Mouse (Mus musculus) hindbrain, embryonic 16.5 days (tissue): ENCODE data around the gene Gng7. TPM values are rescaled to one million over a fixed set of nuclear protein-coding genes. Genes with fewer than 3 reads are reported as not detected.

Experiments used
- ATAC-seq: fragments of 200-750 bp; cut with Nextera tagmentation; 2 replicates; pipeline ENCODE4 v1.8.0; 2017; ENCODE audit warnings: moderate TSS enrichment, moderate library complexity
- H3K27ac ChIP-seq: fragments of 300-500 bp; sonication (generic); 2 replicates; pipeline ENCODE4 v1.5.1; 2014; ENCODE audit warnings: low read depth, mild to moderate bottlenecking, control low read depth, low read length, moderate library complexity
- H3K27me3 ChIP-seq: fragments of 300-500 bp; sonication (generic); replicated peaks from 2 replicates; pipeline ENCODE4 v1.6.1; 2014; ENCODE audit warnings: low read length; ENCODE audit not compliant: control insufficient read depth, insufficient read depth
- H3K36me3 ChIP-seq: fragments of 300-500 bp; sonication (generic); 2 replicates; pipeline ENCODE4 v1.6.1; 2014; ENCODE audit warnings: mild to moderate bottlenecking, low read length, moderate library complexity, mixed read lengths; ENCODE audit not compliant: control insufficient read depth, insufficient read depth
- H3K4me1 ChIP-seq: fragments of 300-500 bp; sonication (generic); 2 replicates; pipeline ENCODE4 v1.6.1; 2014; ENCODE audit warnings: low read depth, low read length; ENCODE audit not compliant: control insufficient read depth, insufficient read depth
- H3K4me2 ChIP-seq: fragments of 300-500 bp; sonication (generic); 2 replicates; pipeline ENCODE4 v1.6.1; 2014; ENCODE audit warnings: mild to moderate bottlenecking, low read length, control low read depth, moderate library complexity
- H3K4me3 ChIP-seq: fragments of 300-500 bp; sonication (generic); 2 replicates; pipeline ENCODE4 v1.5.1; 2014; ENCODE audit warnings: mild to moderate bottlenecking, low read length, control low read depth, moderate library complexity
- H3K9ac ChIP-seq: fragments of 300-500 bp; sonication (generic); 2 replicates; pipeline ENCODE4 v1.6.1; 2014; ENCODE audit warnings: low read depth, mild to moderate bottlenecking, control low read depth, low read length, moderate library complexity
- H3K9me3 ChIP-seq: fragments of 300-500 bp; sonication (generic); 2 replicates; pipeline ENCODE4 v1.6.1; 2014; ENCODE audit warnings: mild to moderate bottlenecking, low read length, moderate library complexity; ENCODE audit not compliant: control insufficient read depth
- WGBS: fragments of 180-500 bp; shearing (Covaris S2); extraction: QIAGEN DNeasy Blood & Tissue Kit; methylation state at CpG from one replicate; pipeline ENCODE4 v1.1.7; 2014; 5-methylcytosine and 5-hydroxymethylcytosine counted together
- polyA plus RNA-seq: library from polyadenylated mRNA; unstranded; fragments of >200 nt; fragmentation: Nextera tagmentation; extraction: Ambion mirVana; gene quantifications from 2 replicates; pipeline ENCODE4 v1.2.1, GENCODE M21; 2015

The Gng7 gene
- polyA plus RNA-seq, 1 experiment from 2014 or later: 25.4 TPM

DNA sequence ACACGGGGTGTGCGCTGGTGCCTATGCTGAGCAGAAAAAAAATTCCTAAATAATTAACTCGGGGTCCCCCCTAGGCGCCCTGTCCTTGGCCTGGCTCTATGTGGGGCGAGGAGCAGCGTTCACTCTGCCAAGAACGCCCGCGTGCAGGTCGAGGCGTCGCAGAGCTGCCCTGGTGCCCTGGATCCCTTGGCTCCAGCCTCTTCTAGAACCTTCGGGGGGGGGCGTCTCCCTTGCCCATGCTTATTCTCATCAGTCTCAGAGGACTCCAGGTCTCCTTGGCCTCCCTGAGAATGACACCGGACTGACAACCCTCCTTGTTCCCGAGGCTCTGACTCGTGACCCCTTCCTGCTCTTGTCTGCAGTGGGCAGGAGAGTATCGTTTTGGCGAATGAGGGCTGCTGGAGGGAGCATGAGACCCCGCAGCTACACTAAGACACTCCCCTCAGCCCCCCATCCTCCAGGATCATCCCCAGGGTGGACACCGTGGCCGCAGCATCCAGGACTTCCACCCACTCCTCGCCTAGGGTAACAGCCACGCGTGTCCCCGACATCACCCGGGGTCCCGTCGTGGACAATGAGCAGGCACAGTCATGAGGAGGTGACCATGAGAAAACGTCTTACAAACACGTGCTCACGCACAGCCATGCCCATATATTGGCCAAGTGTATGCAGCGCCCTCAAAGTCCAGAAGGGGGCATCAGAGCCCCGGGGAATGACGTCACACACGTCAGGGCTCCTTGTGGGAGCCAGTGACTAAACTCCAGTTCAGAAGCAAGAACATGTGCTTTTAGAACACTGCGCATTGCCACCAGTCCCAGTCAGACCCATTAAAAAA lies 15.2 kb downstream of the Gng7 start:
- WGBS: 29% methylated on average over 37 of the region's 37 CpGs
- H3K36me3 ChIP-seq: no peaks in the 10 kb centered on the region
- no peak overlapping the region for H3K27ac ChIP-seq
- H3K9me3 ChIP-seq: no peaks in the 10 kb centered on the region
- H3K4me1 ChIP-seq: peaks cover 14% of the 10 kb centered on the region
- peak overlapping the region; percentile 43 for H3K4me2 ChIP-seq
- no peaks in the 10 kb centered on the region for H3K27me3 ChIP-seq
- peak overlapping the region; percentile 7; the same call in 1 of the 2 replicates for H3K4me3 ChIP-seq
- ATAC-seq: peak; percentile 66
- 0 out of 2 replicates have a peak overlapping the region, but pooled peaks have one; percentile 7 for H3K9ac ChIP-seq

DNA sequence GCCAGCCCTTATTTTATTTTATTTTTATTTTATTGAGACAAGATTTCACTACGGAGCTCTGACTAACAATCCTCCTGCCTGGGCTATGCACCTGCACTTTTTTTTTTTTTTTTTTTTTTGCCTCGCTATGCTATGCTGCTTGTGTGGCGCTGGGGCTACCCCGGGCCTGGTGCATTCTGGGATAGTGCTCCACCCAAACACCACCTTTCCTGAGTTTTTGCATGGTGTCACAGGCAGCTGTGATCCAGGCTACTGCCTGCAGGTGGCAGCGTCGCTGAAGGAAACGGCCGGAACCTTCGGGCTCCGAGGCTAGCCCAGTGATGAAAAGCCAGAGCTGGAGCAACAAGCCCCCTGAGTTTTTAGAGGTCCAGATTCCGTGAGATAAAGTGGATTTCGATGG lies 16.0 kb downstream of the Gng7 start:
- Histone ChIP-seq H3K4me2 (no peak overlapping the region), H3K27ac (no peak overlapping the region), H3K9ac (no peak overlapping the region), H3K4me1 (peaks cover 14% of the 10 kb centered on the region), H3K36me3 (no peaks in the 10 kb centered on the region), H3K27me3 (no peaks in the 10 kb centered on the region), H3K4me3 (no peak overlapping the region), H3K9me3 (no peaks in the 10 kb centered on the region)
- ATAC-seq: no peak
- WGBS: 15% methylated on average over 12 of the region's 12 CpGs

DNA sequence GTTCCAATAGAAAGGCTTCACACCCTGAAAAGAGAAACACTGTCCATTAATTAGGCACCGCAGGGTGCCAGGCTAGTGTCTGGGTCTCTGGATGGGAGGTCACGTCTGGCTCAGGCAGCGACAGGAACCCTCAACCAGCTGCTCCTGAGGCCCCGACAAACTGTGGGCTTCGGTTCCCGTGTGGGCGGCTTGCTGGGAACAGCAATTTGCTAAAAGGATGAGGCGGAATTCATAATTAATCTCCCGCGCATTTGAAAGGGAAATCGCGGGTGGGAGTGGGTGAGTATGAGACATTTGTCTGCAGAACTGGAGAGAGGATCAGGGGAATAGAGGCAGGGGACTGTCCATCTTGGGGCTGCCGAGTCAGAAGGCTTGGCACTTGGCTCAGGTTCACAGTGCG lies 16.7 kb downstream of the Gng7 start:
- Histone ChIP-seq H3K27me3 (no peaks in the 10 kb centered on the region), H3K9ac (no peak overlapping the region), H3K27ac (no peak overlapping the region), H3K36me3 (no peaks in the 10 kb centered on the region), H3K4me2 (no peak overlapping the region), H3K4me3 (no peak overlapping the region), H3K9me3 (no peaks in the 10 kb centered on the region), H3K4me1 (peaks cover 19% of the 10 kb centered on the region)
- ATAC-seq: no peak
- 28% methylated on average over 14 of the region's 14 CpGs for WGBS

DNA sequence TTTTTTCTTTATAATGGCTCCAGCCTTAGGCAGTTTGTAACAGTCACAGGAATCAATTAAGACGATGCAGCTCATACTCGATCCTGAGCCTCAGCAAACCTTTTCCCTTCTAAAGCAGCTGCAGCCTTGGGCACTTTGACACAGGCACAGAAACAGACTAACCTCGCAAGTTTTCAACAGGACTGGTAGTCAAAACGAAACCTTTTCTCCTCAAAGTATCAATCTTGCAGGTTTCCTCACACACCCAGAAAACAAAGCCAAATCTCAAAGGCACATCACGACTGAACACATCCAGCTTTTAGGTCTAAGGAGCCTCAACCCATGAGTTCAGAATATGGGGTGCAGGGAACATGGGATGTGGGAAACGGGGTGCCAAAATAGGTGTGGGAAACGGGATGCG lies 17.4 kb downstream of the Gng7 start:
- H3K9ac ChIP-seq: no peak overlapping the region
- no peaks in the 10 kb centered on the region for H3K36me3 ChIP-seq
- no peak overlapping the region for H3K27ac ChIP-seq
- no peaks in the 10 kb centered on the region for H3K9me3 ChIP-seq
- no peak overlapping the region for H3K4me2 ChIP-seq
- H3K27me3 ChIP-seq: no peaks in the 10 kb centered on the region
- H3K4me3 ChIP-seq: no peak overlapping the region
- 88% methylated on average over 8 of the region's 8 CpGs for WGBS
- no peak for ATAC-seq
- peaks cover 19% of the 10 kb centered on the region for H3K4me1 ChIP-seq

DNA sequence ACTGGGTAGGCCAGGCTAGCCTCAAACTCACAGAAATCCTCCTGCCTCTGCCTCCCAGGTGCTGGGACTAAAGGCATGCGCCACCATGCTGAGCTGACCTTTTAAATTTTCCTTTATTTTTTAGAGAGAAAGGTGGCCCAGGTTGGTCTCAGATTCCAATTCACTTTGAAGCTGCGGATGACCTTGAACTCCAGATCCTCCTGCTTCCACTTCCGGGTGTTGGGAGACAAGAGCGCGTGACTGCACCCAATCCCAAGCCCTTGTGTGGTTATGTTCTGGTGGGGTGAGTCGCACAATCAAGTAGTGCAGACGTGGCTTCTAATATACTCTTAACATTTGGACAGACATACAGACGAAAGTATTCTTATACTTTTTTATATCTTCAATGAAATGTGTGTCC lies 18.2 kb downstream of the Gng7 start:
- 97% methylated on average over 8 of the region's 8 CpGs for WGBS
- no peak overlapping the region for H3K4me3 ChIP-seq
- peaks cover 3% of the 10 kb centered on the region; the same call in 1 of the 2 replicates for H3K27me3 ChIP-seq
- no peak overlapping the region for H3K9ac ChIP-seq
- H3K9me3 ChIP-seq: no peaks in the 10 kb centered on the region
- H3K4me2 ChIP-seq: no peak overlapping the region
- H3K36me3 ChIP-seq: no peaks in the 10 kb centered on the region
- no peak for ATAC-seq
- H3K27ac ChIP-seq: no peak overlapping the region
- peaks cover 19% of the 10 kb centered on the region for H3K4me1 ChIP-seq

DNA sequence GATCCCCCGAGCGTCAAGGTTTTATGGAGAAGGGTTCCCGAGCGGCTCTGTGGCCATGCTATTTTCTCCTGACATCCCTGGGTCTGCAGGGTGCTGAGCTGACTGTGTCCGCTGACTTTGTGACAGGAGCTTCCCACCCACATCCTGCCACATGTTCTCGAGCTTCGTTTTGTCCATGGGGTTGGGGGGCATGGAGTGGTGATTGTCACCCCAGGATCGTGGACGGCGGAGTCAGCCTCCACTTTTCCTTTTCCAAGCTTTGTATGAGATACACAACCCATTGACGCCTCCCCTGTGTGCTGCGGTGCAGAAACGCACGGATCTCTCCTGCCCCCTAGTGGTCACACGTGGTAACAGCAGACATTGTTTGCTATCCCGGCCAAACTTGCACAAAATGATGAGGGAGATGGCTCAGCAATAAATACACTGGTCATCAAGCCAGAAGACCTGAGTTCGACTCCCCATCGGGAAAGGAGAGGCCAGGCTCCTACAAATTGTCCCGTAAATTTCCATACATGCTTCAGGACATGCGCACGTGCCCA lies 19.6 kb downstream of the Gng7 start:
- Histone ChIP-seq H3K4me1 (peaks cover 12% of the 10 kb centered on the region), H3K4me3 (no peak overlapping the region), H3K36me3 (no peaks in the 10 kb centered on the region), H3K27me3 (peaks cover 3% of the 10 kb centered on the region; the same call in 1 of the 2 replicates), H3K9me3 (no peaks in the 10 kb centered on the region), H3K4me2 (peak overlapping the region; percentile 49), H3K9ac (peak overlapping the region; percentile 4; the same call in 1 of the 2 replicates), H3K27ac (no peak overlapping the region)
- WGBS: 14% methylated on average over 21 of the region's 21 CpGs
- ATAC-seq: peak; percentile 46

DNA sequence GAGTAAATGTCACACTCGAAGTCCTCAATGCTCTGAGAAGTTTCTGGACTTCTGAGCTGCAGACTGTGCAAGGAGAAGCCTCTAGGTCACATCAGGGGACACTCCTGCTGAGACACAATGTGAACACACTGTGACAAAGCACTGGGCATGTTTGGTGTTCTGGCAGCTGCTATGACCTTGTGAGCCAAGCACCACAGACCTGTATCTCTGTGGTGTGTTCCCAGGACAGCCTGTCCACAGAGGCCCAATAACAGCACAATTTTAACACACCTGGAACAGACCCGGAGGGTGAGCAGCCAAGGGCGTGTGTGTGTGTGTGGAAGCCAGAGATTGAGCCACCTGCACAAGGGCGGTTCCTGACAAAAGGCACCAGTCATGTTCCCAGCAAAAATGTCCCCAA lies 20.1 kb downstream of the Gng7 start:
- no peak for ATAC-seq
- Histone ChIP-seq H3K9ac (peak overlapping the region; percentile 4; the same call in 1 of the 2 replicates), H3K27me3 (peaks cover 3% of the 10 kb centered on the region; the same call in 1 of the 2 replicates), H3K9me3 (no peaks in the 10 kb centered on the region), H3K36me3 (no peaks in the 10 kb centered on the region), H3K27ac (no peak overlapping the region), H3K4me3 (no peak overlapping the region), H3K4me1 (peaks cover 10% of the 10 kb centered on the region), H3K4me2 (peak overlapping the region; percentile 49; the same call in 1 of the 2 replicates)
- 57% methylated on average over 4 of the region's 4 CpGs for WGBS

DNA sequence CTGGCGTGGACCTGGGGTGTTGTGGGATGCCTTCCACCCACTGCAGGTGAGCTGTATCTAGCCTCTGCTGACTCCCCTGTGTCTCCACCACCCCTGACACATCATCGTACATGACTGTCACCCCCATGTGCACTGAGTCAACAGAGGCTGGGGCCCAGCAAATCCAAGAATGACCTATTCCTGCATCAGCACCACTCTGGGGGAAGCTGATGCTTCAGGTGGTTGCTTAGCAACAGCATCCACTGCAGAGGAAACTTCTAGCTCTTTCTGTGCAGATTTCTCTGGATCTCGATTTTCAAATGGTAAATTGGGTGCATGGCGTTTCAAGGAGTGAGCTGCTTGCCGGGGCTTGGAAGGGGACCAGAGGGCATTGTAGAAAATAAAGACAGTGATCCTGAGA lies 21.5 kb downstream of the Gng7 start:
- no peak for ATAC-seq
- H3K27me3 ChIP-seq: peaks cover 5% of the 10 kb centered on the region
- H3K27ac ChIP-seq: no peak overlapping the region
- no peak overlapping the region for H3K4me3 ChIP-seq
- 49% methylated on average over 5 of the region's 5 CpGs for WGBS
- no peaks in the 10 kb centered on the region for H3K9me3 ChIP-seq
- no peak overlapping the region for H3K4me2 ChIP-seq
- no peaks in the 10 kb centered on the region for H3K36me3 ChIP-seq
- H3K4me1 ChIP-seq: peaks cover 5% of the 10 kb centered on the region
- H3K9ac ChIP-seq: no peak overlapping the region; the same call in 1 of the 2 replicates

DNA sequence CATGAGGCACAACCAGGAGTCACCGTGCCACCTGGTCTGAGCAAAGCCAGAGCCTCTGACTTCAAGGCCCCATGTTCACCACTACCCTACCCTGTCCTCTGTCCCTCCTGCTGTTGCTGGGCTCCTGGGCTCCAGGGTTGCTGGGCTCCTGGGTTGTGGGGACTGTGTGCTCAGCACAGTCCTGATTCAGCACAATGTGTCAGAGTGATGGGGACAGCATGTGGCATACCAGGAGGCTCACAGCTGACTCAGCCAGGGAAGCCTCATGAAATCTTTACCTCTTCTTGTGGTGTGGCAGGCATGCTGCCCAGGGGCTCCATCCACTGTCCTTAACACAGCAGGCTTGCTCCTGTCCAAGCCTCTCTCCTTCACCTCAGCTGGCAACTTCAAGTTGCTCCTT lies 22.8 kb downstream of the Gng7 start:
- Histone ChIP-seq H3K4me1 (peaks cover 7% of the 10 kb centered on the region), H3K9me3 (no peaks in the 10 kb centered on the region), H3K9ac (peak overlapping the region; percentile 17; the same call in 1 of the 2 replicates), H3K4me2 (no peak overlapping the region), H3K4me3 (no peak overlapping the region), H3K27ac (no peak overlapping the region), H3K36me3 (no peaks in the 10 kb centered on the region), H3K27me3 (peaks cover 8% of the 10 kb centered on the region)
- WGBS: 100% methylated on average over 1 of the region's 1 CpGs
- ATAC-seq: no peak
